Mouse (Mus musculus): ENCODE data around the gene Dclre1a. TPM values are rescaled to one million over a fixed set of nuclear protein-coding genes. Genes with fewer than 3 reads are reported as not detected.
"Not testable (repeated sequence)": the region's sequence is repeated elsewhere in the genome, so short reads cannot be mapped to it uniquely, and the experiment has no call there.

Gene Dclre1a
- polyA plus RNA-seq, 1 experiment from 2014 or later = 18.5 TPM

DNA sequence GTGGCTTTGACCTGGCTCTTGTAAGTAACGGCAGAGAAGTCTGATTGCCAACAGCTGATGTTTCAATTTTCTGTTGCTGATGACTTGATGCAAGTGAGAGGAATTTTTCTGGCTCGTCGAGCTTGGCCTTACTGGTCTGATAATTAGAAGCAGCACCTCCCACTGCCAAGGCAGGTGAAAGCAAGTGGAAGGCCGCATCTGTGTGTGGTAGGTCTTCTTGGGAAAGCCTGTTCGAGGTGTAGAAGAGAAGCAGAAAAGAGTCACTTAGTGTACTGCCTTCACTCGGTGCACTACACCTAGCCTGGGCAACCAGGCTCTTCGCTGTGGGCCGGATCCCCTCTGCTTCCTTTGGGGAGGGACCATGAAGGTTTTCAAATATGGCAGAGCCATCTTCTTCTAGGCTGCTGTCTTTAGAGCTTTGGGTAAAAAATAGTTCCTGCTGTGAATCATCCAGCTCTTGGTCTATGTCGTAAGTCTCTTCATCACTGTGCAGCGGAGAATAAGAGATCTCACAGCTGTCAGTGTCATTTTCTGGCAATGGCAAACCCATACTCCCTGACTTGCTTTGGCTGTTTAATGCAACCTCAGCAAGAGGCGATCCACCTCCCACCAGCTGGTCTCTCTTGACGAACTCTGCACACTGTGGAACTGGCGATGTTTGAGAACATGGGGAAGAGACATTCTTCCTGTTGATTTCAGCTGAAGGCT lies 3.2 kb downstream of the Dclre1a start:
- Histone ChIP-seq H3K27me3 (ENCODE audit: control insufficient read depth, insufficient read depth, low read length) (no peaks in the 10 kb centered on the region), H3K9ac (ENCODE audit: low read length) (no peak overlapping the region), H3K27ac (replicated peaks; ENCODE audit: low read depth, low read length) (no peak overlapping the region), H3K4me3 (ENCODE audit: low read depth, low read length) (no peak overlapping the region), H3K9me3 (ENCODE audit: control insufficient read depth, low read length) (no peaks in the 10 kb centered on the region), H3K4me1 (ENCODE audit: control insufficient read depth, insufficient read depth, low read length) (peaks cover 7% of the 10 kb centered on the region; the same call in 1 of the 2 replicates), H3K36me3 (ENCODE audit: control insufficient read depth, insufficient read depth, low read length) (peaks cover 5% of the 10 kb centered on the region; the same call in 1 of the 2 replicates), H3K4me2 (ENCODE audit: low read depth, severe bottlenecking) (no peak overlapping the region)
- no peak for ATAC-seq (ENCODE audit: insufficient number of reproducible peaks, low FRiP score, low TSS enrichment, low read depth)
- DNase-seq (ENCODE audit: low spot score) = no peak
- WGBS = 91% methylated on average over 13 of the region's 13 CpGs

DNA sequence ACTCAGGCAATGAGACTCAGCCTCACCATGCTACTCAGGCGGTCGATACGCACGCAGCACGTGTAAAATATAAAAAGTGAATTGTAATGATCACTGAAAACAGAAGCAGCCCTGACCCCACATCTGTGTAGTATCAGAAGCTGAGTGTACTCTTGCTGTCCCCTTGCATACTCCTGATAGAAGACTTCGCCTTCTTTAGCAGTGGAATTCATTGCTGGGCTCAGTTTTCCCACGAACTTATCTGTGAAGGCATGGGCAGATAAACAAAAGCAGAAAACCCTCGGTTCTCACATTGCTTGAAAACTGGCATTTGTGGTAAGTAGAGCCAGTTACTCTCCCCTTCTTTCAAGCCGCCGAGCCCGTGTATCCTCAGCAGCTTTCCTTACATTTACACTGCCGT lies 4.7 kb downstream of the Dclre1a start:
- DNase-seq (ENCODE audit: low spot score) (no peak), ATAC-seq (ENCODE audit: insufficient number of reproducible peaks, low FRiP score, low TSS enrichment, low read depth) (no peak)
- Histone ChIP-seq H3K4me2 (ENCODE audit: low read depth, severe bottlenecking) (no peak overlapping the region), H3K27me3 (ENCODE audit: control insufficient read depth, insufficient read depth, low read length) (no peaks in the 10 kb centered on the region), H3K36me3 (ENCODE audit: control insufficient read depth, insufficient read depth, low read length) (peaks cover 8% of the 10 kb centered on the region), H3K9me3 (ENCODE audit: control insufficient read depth, low read length) (no peaks in the 10 kb centered on the region), H3K4me3 (ENCODE audit: low read depth, low read length) (no peak overlapping the region), H3K9ac (ENCODE audit: low read length) (no peak overlapping the region), H3K4me1 (ENCODE audit: control insufficient read depth, insufficient read depth, low read length) (peaks cover 5% of the 10 kb centered on the region; the same call in 1 of the 2 replicates), H3K27ac (replicated peaks; ENCODE audit: low read depth, low read length) (no peak overlapping the region)
- WGBS = 96% methylated on average over 12 of the region's 12 CpGs

DNA sequence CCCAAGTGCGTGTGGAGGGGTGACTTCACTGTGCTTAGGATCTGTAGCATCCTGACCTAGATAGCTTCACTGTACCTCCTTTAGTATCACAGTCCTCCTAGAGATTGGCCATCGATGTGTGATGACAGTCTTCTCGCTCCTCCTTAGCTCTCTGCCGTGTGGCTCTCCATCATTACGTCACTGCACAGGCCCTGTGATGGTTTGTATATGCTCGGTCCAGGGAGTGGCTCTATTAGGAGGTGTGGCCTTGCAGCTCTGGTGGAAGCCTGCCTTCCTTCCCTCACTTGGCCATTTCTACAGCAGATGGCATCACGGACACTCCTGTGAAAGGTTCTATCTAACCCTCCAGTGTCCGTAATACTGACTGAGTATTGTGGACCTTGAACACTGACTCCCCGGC lies 12.3 kb downstream of the Dclre1a start:
- H3K4me1 ChIP-seq (ENCODE audit: control insufficient read depth, insufficient read depth, low read length) = no peaks in the 10 kb centered on the region
- H3K36me3 ChIP-seq (ENCODE audit: control insufficient read depth, insufficient read depth, low read length) = peaks cover 5% of the 10 kb centered on the region
- no peak overlapping the region for H3K4me2 ChIP-seq (ENCODE audit: low read depth, severe bottlenecking)
- no peak overlapping the region for H3K9ac ChIP-seq (ENCODE audit: low read length)
- no peak overlapping the region for H3K27ac ChIP-seq (replicated peaks; ENCODE audit: low read depth, low read length)
- H3K4me3 ChIP-seq (ENCODE audit: low read depth, low read length) = no peak overlapping the region
- ATAC-seq (ENCODE audit: insufficient number of reproducible peaks, low FRiP score, low TSS enrichment, low read depth) (no peak), DNase-seq (ENCODE audit: low spot score) (no peak)
- H3K9me3 ChIP-seq (ENCODE audit: control insufficient read depth, low read length) = no peaks in the 10 kb centered on the region
- 92% methylated on average over 9 of the region's 9 CpGs for WGBS
- no peaks in the 10 kb centered on the region for H3K27me3 ChIP-seq (ENCODE audit: control insufficient read depth, insufficient read depth, low read length)

DNA sequence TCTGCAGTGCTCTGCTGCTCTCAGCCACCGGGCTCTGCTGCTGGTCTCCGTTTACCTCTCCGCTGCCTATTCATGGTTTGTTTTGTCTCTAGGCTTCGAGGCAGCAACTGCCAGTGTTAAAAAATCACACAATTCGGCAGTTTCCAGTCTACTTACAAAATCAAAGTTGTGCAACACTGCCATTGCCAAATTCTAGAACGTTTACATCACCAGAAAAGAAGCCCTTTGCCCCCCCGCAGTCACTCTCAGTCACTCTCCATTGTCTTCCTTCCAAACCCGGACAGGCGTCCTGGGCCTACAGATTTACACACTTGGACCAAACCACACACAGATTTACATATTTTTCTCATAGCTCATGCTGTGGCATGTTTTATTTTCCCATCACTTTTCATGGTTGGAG lies 13.0 kb downstream of the Dclre1a start:
- ATAC-seq (ENCODE audit: insufficient number of reproducible peaks, low FRiP score, low TSS enrichment, low read depth) (no peak), DNase-seq (ENCODE audit: low spot score) (no peak)
- Histone ChIP-seq H3K36me3 (ENCODE audit: control insufficient read depth, insufficient read depth, low read length) (peaks cover 5% of the 10 kb centered on the region), H3K9me3 (ENCODE audit: control insufficient read depth, low read length) (no peaks in the 10 kb centered on the region), H3K4me1 (ENCODE audit: control insufficient read depth, insufficient read depth, low read length) (no peaks in the 10 kb centered on the region), H3K4me3 (ENCODE audit: low read depth, low read length) (no peak overlapping the region), H3K4me2 (ENCODE audit: low read depth, severe bottlenecking) (no peak overlapping the region), H3K27ac (replicated peaks; ENCODE audit: low read depth, low read length) (no peak overlapping the region), H3K9ac (ENCODE audit: low read length) (no peak overlapping the region), H3K27me3 (ENCODE audit: control insufficient read depth, insufficient read depth, low read length) (no peaks in the 10 kb centered on the region)
- 86% methylated on average over 9 of the region's 9 CpGs for WGBS

DNA sequence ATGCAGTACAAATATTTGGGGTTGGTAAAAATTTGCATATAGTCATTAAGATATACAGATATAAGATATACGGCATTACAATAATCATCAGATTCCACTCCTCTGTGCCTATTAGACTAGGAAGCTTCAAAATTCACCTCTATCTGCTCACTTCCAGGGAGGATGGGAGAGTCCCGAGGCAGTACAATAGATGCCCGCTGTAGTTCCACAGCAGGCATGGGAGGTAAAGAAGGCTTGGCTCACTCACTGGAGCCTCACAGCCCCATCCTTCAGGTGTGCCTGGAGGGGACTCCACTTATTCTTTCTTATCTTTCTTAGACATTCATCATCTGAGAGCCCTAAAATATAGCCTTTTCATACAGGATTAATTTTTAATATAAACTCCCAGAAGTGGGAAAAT lies 13.7 kb downstream of the Dclre1a start:
- H3K9ac ChIP-seq (ENCODE audit: low read length) = no peak overlapping the region
- H3K9me3 ChIP-seq (ENCODE audit: control insufficient read depth, low read length) = no peaks in the 10 kb centered on the region
- WGBS = 92% methylated on average over 3 of the region's 3 CpGs
- DNase-seq (ENCODE audit: low spot score) (no peak), ATAC-seq (ENCODE audit: insufficient number of reproducible peaks, low FRiP score, low TSS enrichment, low read depth) (no peak)
- H3K4me3 ChIP-seq (ENCODE audit: low read depth, low read length) = no peak overlapping the region
- H3K27me3 ChIP-seq (ENCODE audit: control insufficient read depth, insufficient read depth, low read length) = no peaks in the 10 kb centered on the region
- no peak overlapping the region for H3K4me2 ChIP-seq (ENCODE audit: low read depth, severe bottlenecking)
- no peaks in the 10 kb centered on the region for H3K4me1 ChIP-seq (ENCODE audit: control insufficient read depth, insufficient read depth, low read length)
- no peak overlapping the region for H3K27ac ChIP-seq (replicated peaks; ENCODE audit: low read depth, low read length)
- peaks cover 5% of the 10 kb centered on the region for H3K36me3 ChIP-seq (ENCODE audit: control insufficient read depth, insufficient read depth, low read length)

DNA sequence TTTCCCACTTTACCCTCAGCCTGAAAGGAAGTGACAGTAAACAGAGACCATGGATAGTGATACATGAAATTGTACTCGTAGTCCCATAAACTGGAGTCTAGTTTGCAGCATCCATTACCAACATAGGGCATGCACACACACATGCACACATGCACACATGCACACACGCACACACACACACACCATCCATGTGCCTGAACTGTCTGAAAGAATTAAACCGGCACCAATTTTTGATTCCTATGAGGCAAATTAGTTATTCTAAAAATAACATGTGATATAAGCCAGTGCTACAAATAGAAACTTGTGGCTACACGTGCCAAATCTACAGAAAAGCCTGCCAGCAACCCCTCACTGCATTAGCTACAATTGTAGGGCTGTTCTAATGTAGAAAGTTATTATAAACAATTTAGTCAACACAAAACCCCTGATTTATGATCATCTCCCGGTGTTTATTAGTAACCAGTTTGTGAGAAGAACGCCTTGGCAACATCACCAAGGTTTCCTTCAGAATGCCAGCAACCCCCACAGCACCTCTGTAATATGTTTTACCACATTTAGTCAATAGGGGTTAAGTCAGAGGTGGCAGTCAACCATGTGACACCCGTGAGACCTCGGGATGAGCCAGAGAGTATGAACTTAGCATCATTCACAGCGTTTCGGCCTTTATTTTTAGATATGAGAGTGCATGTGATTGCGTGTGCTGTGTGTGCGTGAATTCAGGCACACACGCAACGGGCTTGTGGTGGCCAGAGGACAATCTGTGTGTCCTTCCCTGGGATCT lies 14.5 kb downstream of the Dclre1a start:
- H3K4me1 ChIP-seq (ENCODE audit: control insufficient read depth, insufficient read depth, low read length) = no peaks in the 10 kb centered on the region
- no peak overlapping the region for H3K4me3 ChIP-seq (ENCODE audit: low read depth, low read length)
- no peak overlapping the region for H3K9ac ChIP-seq (ENCODE audit: low read length)
- WGBS = 94% methylated on average over 14 of the region's 14 CpGs
- no peaks in the 10 kb centered on the region for H3K27me3 ChIP-seq (ENCODE audit: control insufficient read depth, insufficient read depth, low read length)
- H3K4me2 ChIP-seq (ENCODE audit: low read depth, severe bottlenecking) = no peak overlapping the region
- ATAC-seq (ENCODE audit: insufficient number of reproducible peaks, low FRiP score, low TSS enrichment, low read depth) = no peak
- DNase-seq (ENCODE audit: low spot score) = no peak
- peaks cover 3% of the 10 kb centered on the region; the same call in 1 of the 2 replicates for H3K36me3 ChIP-seq (ENCODE audit: control insufficient read depth, insufficient read depth, low read length)
- no peaks in the 10 kb centered on the region for H3K9me3 ChIP-seq (ENCODE audit: control insufficient read depth, low read length)
- no peak overlapping the region for H3K27ac ChIP-seq (replicated peaks; ENCODE audit: low read depth, low read length)

DNA sequence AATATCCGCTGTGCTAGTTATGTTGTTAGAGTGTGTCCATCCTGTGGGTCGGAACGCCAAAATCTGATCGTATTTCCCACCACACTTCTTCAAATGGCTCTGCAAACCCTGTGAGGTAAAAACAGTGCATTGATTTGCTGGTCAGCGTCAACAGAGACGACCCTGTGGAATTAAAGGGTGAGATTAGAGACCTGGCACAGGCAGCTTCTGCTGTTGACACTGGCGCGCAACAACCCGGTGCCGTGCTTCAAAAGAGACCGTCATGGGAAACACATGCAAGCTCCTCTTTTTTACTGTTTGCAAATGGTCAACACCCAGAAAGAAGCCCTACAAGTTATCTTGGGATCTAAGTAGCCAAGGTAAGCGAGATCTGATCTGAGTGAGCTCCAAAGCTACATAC lies 16.8 kb downstream of the Dclre1a start:
- ATAC-seq (ENCODE audit: insufficient number of reproducible peaks, low FRiP score, low TSS enrichment, low read depth) = no peak
- Histone ChIP-seq H3K4me2 (ENCODE audit: low read depth, severe bottlenecking) (no peak overlapping the region), H3K9me3 (ENCODE audit: control insufficient read depth, low read length) (no peaks in the 10 kb centered on the region), H3K27me3 (ENCODE audit: control insufficient read depth, insufficient read depth, low read length) (no peaks in the 10 kb centered on the region), H3K9ac (ENCODE audit: low read length) (no peak overlapping the region), H3K4me3 (ENCODE audit: low read depth, low read length) (no peak overlapping the region), H3K4me1 (ENCODE audit: control insufficient read depth, insufficient read depth, low read length) (no peaks in the 10 kb centered on the region), H3K27ac (replicated peaks; ENCODE audit: low read depth, low read length) (no peak overlapping the region), H3K36me3 (ENCODE audit: control insufficient read depth, insufficient read depth, low read length) (no peaks in the 10 kb centered on the region; the same call in 1 of the 2 replicates)
- no peak for DNase-seq (ENCODE audit: low spot score)
- WGBS = 89% methylated on average over 12 of the region's 12 CpGs

DNA sequence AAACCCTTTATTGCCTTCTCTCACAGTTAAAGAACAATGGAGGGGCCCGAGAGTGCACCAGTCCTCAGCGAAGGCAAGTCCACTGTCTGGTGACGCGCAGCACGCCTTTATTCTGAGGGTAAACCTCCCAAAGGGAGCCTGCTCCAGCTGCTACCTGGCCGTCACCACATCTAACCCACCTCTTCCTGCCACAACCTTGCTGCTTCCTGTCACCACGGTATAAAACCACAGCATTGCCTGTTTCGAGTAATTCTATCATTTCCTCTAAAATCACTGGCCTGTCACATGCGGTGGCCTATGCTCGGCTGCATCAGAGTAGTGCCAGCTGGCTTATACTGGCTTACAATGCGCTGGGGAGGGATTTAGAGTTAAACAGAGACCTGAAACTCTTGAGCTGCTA lies 17.5 kb downstream of the Dclre1a start:
- H3K4me2 ChIP-seq (ENCODE audit: low read depth, severe bottlenecking); H3K9ac ChIP-seq (ENCODE audit: low read length); DNase-seq (ENCODE audit: low spot score); H3K4me1 ChIP-seq (ENCODE audit: control insufficient read depth, insufficient read depth, low read length); H3K27me3 ChIP-seq (ENCODE audit: control insufficient read depth, insufficient read depth, low read length); H3K27ac ChIP-seq (replicated peaks; ENCODE audit: low read depth, low read length); H3K36me3 ChIP-seq (ENCODE audit: control insufficient read depth, insufficient read depth, low read length); H3K4me3 ChIP-seq (ENCODE audit: low read depth, low read length); H3K9me3 ChIP-seq (ENCODE audit: control insufficient read depth, low read length); ATAC-seq (ENCODE audit: insufficient number of reproducible peaks, low FRiP score, low TSS enrichment, low read depth): not testable (repeated sequence)
- WGBS = no CpG with 5 or more reads among the region's 11 CpGs
